In genomic region chr3:75579352-75579751, GRCm38 (mm10) we compare ENCODE assay signal across 8 mouse cellular contexts. TPM values are rescaled to one million over a fixed set of nuclear protein-coding genes. Genes with fewer than 3 reads are reported as not detected.
A peak's percentile ranks its signal among the peaks of the same experiment; 100 is the strongest.
DNase-seq lines count a peak whose midpoint lies in the region; ATAC-seq and TF ChIP-seq lines count a peak whose summit lies in the region.

No protein-coding gene starts in this region.

- ATAC-seq in intestine, postnatal 0 days: no peak
- ATAC-seq in intestine, embryonic 15.5 days: no peak

- H3K9ac ChIP-seq in intestine, postnatal 0 days (ENCODE audit: low read depth, low read length): no peak overlapping the region
- no peak overlapping the region for H3K9ac ChIP-seq in intestine, embryonic 15.5 days
- no peak overlapping the region for H3K9ac ChIP-seq in ES-Bruce4 (ENCODE audit: low read depth, poor library complexity, severe bottlenecking)

- DNase-seq in embryo, embryonic 9.5 days (ENCODE audit: extremely low spot score): peak; percentile 22
- DNase-seq in lung, postnatal 36 days: peak; percentile 26
- DNase-seq in splenic B cell, adult 2 months (ENCODE audit: low read depth, low spot score): peak; percentile 71
- no peak for DNase-seq in layer of hippocampus, postnatal 36 days
- DNase-seq in urinary bladder, postnatal 4 days (ENCODE audit: low spot score in 2 of 2): no peak

- no peak overlapping the region for H3K4me3 ChIP-seq in intestine, postnatal 0 days (ENCODE audit: low read depth, low read length)
- no peak overlapping the region for H3K4me3 ChIP-seq in intestine, embryonic 15.5 days (replicated peaks)
- no peak overlapping the region for H3K4me3 ChIP-seq in ES-Bruce4 (ENCODE audit: low read depth, low read length)

- WGBS in intestine, postnatal 0 days: 45% methylated on average over 4 of the region's 4 CpGs
- 55% methylated on average over 4 of the region's 4 CpGs for WGBS in intestine, embryonic 15.5 days

- no peaks in the 10 kb centered on the region for H3K4me1 ChIP-seq in intestine, postnatal 0 days (replicated peaks; ENCODE audit: control insufficient read depth, insufficient read depth, low read length)
- no peaks in the 10 kb centered on the region for H3K4me1 ChIP-seq in intestine, embryonic 15.5 days (replicated peaks)
- no peaks in the 10 kb centered on the region for H3K4me1 ChIP-seq in ES-Bruce4 (ENCODE audit: control insufficient read depth, insufficient read depth, low read length)

- no peak for TF ChIP-seq POLR2A in ES-Bruce4 (IDR thresholded peaks at IDR 0.05; ENCODE audit: insufficient read depth, low read length)

- H3K9me3 ChIP-seq in intestine, postnatal 0 days (ENCODE audit: control insufficient read depth): no peaks in the 10 kb centered on the region
- H3K9me3 ChIP-seq in intestine, embryonic 15.5 days: no peaks in the 10 kb centered on the region
- H3K9me3 ChIP-seq in ES-Bruce4 (replicated peaks; ENCODE audit: control insufficient read depth, insufficient read depth, low read length, poor library complexity, severe bottlenecking): no peaks in the 10 kb centered on the region

- no peak overlapping the region for H3K27ac ChIP-seq in intestine, postnatal 0 days (ENCODE audit: low read depth, low read length)
- no peak overlapping the region for H3K27ac ChIP-seq in intestine, embryonic 15.5 days
- H3K27ac ChIP-seq in ES-Bruce4 (ENCODE audit: insufficient read depth, low read length): no peak overlapping the region

- no peak overlapping the region for H3K4me2 ChIP-seq in intestine, postnatal 0 days (replicated peaks; ENCODE audit: low read depth)
- H3K4me2 ChIP-seq in intestine, embryonic 15.5 days (replicated peaks): no peak overlapping the region

- no peak for TF ChIP-seq EP300 in ES-Bruce4 (IDR thresholded peaks at IDR 0.05; ENCODE audit: insufficient read depth, low read depth, low read length)

- TF ChIP-seq CTCF in intestine, postnatal 0 days (IDR thresholded peaks at IDR 0.05; ENCODE audit: low read depth): peak; percentile 45
- TF ChIP-seq CTCF in ES-Bruce4 (IDR thresholded peaks at IDR 0.05; ENCODE audit: low read depth, low read length): peak; percentile 29

- H3K36me3 ChIP-seq in intestine, postnatal 0 days (ENCODE audit: control insufficient read depth, insufficient read depth): no peaks in the 10 kb centered on the region
- H3K36me3 ChIP-seq in intestine, embryonic 15.5 days: no peaks in the 10 kb centered on the region
- no peaks in the 10 kb centered on the region for H3K36me3 ChIP-seq in ES-Bruce4 (ENCODE audit: control insufficient read depth, insufficient read depth, low read length, poor library complexity, severe bottlenecking)
- no peaks in the 10 kb centered on the region; the same call in 1 of the 2 replicates for H3K36me3 ChIP-seq in splenic B cell, adult 2 months (ENCODE audit: control insufficient read depth, insufficient read depth, low read length, poor library complexity, severe bottlenecking)

- no peaks in the 10 kb centered on the region for H3K27me3 ChIP-seq in intestine, postnatal 0 days (replicated peaks; ENCODE audit: control insufficient read depth, insufficient read depth, low read length)
- H3K27me3 ChIP-seq in intestine, embryonic 15.5 days (replicated peaks): no peaks in the 10 kb centered on the region
- H3K27me3 ChIP-seq in ES-Bruce4 (ENCODE audit: control insufficient read depth, insufficient read depth, low read length, poor library complexity, severe bottlenecking): no peaks in the 10 kb centered on the region
- H3K27me3 ChIP-seq in splenic B cell, adult 2 months (ENCODE audit: control insufficient read depth, insufficient read depth, low read length, poor library complexity, severe bottlenecking): no peaks in the 10 kb centered on the region

RNA-seq across cellular contexts. Expression of gene Serpini1, which starts 22.0 kb away (rescaled TPM):
- polyA plus RNA-seq in intestine, postnatal 0 days (2015; fragmentation: Nextera tagmentation; extraction: Ambion mirVana): 8.7 and 9.5 TPM in 2 replicates
- 32.4 and 34.7 TPM in 2 replicates for polyA plus RNA-seq in intestine, embryonic 15.5 days (2015; fragmentation: Nextera tagmentation; extraction: Ambion mirVana)
- polyA plus RNA-seq in ES-Bruce4 (2011; ENCODE audit: insufficient read depth, insufficient read length, low read depth, missing spikeins): 3.6 and 4.6 TPM in 2 replicates
- 100 to 1,000 TPM; 175 to 193 TPM for total RNA-seq in layer of hippocampus, postnatal 36 days (2021)

RNA-seq across cellular contexts. Expression of gene Pdcd10, which starts 22.7 kb away (rescaled TPM):
- polyA plus RNA-seq in intestine, postnatal 0 days (2015; fragmentation: Nextera tagmentation; extraction: Ambion mirVana): 107 and 108 TPM in 2 replicates
- 78.5 and 93.0 TPM in 2 replicates for polyA plus RNA-seq in intestine, embryonic 15.5 days (2015; fragmentation: Nextera tagmentation; extraction: Ambion mirVana)
- polyA plus RNA-seq in ES-Bruce4 (2011; ENCODE audit: insufficient read depth, insufficient read length, low read depth, missing spikeins): 111 and 119 TPM in 2 replicates
- total RNA-seq in layer of hippocampus, postnatal 36 days (2021): 10 to 100 TPM; 56.0 to 69.8 TPM

Comparison
In these comparisons a context has a peak if more than half of its experiments do, and no peak if none do; other contexts are left out.
1. DNase-seq: peak in embryo, embryonic 9.5 days (single experiment), lung, postnatal 36 days (single experiment) and splenic B cell, adult 2 months (single experiment); none in layer of hippocampus, postnatal 36 days (0 of 2) and urinary bladder, postnatal 4 days (0 of 2).